Mouse (Mus musculus) liver (tissue): ENCODE data around the gene Vasn.
A peak's percentile ranks its signal among the peaks of the same experiment; 100 is the strongest.
"Not testable (repeated sequence)": the region's sequence is repeated elsewhere in the genome, so short reads cannot be mapped to it uniquely, and the experiment has no call there.

Experiments
- DNase-seq: peaks from one replicate; pipeline ENCODE4 v3.0.0-alpha.2; 2020; ENCODE audit warnings: mixed read lengths

The Vasn gene

DNA sequence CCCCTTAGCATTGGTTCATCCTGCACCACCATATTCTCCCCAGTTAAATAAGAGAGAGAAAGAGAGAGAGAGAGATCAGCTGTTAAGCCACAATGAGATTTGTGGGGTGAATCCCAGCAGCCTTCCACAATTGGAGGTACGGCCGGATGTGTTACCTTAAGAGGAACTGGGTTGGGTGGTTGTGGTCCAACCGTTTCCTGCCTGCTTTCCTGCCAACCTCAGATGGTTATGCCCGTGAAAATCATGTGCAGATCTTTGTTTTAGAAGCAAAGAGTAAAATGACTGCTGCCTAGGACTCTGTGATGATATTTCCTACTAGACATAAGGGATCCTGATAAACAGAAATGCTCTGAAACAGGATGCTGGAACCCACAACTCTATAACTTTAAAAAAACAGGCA lies 34.4 kb downstream of the Vasn start:
- no peak for DNase-seq

DNA sequence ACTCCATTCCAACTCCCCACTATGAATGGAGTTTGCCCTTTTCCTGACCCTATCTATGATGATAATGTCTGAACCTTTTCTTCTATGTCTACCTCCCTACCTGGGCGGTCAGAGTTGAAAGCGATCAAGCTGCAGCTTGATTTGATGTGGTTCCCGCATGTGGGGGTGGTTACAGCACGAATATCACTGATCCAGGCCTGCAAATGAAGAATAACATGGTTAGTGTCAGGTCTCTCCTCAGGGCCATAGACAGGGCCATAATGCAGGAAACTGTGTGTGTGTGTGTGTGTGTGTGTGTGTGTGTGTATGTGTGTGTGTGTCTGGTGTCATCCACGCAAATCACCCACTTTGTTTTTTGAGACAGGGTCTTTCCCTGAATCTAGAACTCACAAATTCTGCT lies 37.1 kb downstream of the Vasn start:
- DNase-seq, result no peak

DNA sequence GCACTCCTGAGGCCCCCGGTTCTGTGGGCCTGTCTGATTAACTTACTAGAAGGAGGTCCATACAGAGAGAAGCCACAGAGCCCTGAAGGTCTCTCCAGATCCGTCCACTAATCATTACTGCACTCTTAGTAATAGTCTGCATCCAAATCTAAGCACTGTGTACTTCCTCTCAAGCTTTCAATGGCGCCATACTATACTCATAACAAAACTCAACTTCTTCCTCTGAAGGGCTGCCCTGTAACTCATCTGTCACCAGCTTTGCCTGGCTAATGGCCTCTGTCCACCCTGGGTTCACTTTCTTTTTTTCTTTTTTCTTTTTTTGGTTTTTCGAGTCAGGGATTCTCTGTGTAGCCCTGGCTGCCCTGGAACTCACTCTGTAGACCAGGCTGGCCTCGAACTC lies 38.3 kb downstream of the Vasn start:
- DNase-seq, result no peak

DNA sequence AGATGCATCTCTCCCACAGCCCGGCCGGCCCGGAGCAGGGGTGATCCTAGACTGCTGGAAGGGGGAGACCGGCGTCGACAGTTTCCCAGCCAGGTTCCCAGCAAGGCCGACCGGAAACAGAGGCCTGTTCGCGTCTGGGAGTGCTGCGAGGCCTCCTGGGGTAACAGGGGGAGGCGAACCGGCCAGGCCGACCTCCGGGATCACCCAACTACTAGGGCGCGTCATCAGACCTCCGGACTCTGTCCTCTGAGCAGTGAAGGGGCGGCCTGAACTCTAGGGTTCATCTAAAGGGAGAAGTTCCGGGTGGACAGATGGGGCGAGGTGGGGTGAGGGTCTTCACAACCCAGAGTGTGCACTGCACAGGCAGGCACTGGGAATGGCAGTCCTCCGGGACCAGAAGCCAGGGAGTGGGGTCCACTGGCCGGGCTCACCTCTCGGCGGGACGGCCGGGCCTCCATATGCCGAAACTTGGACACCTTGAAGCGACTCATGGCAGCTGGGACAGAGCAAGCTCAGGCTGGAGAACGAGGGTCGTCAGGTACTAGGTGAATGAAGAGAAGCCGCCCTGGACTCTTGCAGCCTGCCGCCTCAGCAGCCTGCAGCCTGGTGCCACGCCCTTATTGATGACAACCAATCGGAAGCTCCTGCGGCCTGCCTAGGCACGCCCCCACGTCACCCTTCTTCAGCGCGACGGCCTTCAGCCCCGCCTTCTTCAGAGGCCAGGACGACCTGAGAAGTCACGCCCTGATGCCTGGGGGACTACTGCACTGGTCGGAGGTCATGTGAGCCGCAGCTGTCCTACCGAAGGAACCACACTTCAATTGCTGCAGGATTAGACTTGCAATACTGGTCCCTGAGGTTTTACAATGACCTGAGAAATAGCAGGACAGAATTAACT lies 39.6 kb downstream of the Vasn start, which contains the start of gene Coro7:
Coro7 (minus strand) TSS at position 657 of the 898 bp plus-strand sequence.
- peak; percentile 97 for DNase-seq

DNA sequence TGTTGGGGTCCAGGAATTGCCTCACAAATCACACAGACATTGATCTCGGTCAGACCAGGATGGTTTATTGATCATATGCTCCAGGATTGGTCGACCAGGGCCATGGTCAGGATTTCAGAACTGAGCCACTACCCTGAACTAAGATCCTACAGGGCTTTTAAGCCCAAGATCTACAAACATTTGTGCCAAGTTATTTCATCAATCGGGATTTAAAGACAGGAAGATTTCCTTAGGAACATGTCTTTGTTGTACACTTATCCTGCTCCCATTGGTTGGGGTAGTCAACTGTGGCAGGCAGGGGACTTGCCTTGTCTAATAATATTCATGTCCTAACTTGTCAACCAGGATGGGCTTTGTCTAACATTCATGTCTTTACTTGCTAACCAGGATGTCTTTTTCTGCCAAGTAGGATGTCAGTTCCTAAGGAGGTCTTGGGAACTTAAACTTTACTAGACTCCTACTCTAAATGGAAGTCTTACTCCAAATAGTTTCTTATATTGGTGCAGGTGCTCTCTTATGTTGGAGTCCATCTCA lies 41.2 kb downstream of the Vasn start:
- not testable (repeated sequence) for DNase-seq

DNA sequence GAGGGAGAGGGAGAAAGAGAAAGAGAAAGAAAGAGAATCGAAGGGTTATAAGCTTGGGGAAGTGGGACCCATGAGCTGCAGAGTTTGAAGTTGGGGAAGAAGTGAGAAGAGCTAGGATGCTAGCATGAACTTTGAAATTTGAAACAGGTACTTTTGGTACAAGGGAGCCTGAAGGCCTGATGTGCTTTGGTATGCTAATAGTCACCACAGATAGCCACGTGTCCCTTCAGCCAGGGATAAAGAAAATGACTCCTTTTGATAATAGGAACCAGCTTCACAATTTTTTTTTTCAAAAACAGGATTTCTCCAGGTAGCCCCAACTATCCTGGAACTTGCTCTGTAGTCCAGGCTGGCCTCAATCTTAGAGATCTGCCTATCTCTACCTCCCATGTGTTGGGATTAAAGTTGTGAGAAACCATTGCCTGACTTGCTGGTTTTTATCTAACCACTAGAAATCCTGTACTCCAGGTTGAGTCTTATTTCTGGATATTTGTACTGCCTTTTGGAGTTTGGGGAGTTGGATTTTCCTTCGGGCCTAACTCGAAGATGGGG lies 43.0 kb downstream of the Vasn start:
- no peak for DNase-seq

DNA sequence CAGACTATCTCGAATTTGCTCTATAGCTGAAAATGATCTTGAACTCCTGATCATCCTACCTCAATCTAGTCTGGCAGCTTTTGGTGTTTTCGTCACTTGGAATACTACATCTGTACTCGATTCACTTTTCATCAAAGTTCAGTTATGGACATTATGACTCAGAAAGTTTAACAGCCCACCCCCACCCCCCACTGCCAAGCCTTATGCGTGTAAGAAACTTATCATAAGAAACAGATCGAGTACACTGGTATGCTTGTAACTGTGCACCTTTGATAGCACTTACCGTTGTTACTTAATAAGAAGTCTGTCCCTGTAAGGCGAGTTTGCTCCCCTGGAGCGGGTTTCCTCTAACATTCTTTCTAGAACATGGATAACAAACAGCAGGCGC lies 43.4 kb downstream of the Vasn start:
- DNase-seq, result peak; percentile 46

DNA sequence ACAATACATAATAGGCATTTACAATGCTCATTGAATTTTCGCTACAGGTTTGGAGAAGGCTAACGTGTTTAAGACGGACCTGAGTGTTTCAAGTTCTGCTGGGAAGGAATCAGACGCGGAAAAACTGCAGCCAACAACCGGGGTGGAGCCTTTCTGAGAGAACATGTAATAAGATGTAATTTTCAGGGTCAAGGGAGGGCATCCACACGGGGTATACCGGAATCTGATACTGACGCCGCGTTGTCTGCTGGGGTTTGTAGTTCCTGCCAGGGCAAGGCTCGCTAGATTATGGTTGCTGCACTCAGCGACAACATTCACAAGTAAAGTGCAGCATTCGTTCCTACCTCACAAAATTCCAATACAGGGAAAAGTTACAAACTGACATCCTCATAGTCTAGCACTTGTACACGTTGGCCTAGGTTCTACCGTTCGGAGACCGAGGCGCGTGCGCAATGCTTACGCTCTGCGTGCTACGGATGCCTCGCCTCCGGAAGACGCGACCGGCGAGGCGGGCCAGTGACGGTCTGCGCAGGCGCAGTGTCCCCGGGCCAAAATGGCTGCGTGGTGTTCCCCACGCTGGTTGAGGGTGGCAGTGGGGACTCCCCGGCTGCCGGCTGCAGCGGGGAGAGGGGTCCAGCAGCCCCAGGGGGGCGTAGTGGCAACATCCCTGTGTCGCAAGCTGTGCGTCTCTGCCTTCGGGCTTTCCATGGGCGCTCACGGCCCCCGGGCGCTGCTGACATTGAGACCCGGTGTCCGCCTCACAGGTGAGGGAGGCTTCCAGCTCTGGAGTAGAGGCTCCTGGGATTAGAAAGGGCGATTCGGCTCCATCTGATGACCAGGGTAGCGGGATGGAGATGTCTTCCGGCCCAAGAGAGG lies 44.1 kb downstream of the Vasn start:
- peak; percentile 96 for DNase-seq

DNA sequence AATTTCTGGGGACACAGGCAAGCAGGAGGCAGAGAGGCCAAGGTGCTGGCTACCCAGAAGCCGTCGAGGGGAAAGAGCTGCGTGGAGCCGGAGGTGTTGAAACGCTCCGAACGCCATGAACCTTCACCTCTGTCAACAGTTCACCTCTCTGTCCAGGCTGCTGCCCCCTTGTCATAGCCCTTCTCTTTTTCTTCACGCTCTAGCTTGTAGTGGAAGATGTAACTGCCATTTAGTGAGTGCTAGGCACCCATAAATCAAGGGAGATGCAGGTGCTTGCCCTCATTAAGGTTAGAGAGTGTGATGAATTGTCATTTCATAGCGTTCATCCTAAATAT lies 44.7 kb downstream of the Vasn start:
- no peak for DNase-seq

DNA sequence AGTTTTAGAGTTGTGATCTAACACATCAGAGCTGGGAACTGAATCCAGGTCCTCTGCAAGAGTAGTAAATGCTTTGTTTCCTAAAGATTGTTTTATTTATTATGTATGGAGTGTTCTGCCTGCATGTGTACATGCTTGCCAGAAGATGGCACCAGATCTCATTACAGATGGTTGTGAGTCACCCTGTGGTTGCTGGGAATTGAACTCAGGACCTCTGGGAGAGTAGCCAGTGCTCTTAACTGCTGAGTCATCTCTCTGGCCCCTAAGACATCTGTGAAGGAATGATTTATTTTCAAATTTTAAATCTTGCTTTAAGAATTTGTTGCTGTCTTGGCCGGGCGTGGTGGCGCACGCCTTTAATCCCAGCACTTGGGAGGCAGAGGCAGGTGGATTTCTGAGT lies 49.6 kb downstream of the Vasn start:
- DNase-seq, result not testable (repeated sequence)
